Mouse (Mus musculus): Measurements from ENCODE around the gene Opn4. TPM values are rescaled to one million over a fixed set of nuclear protein-coding genes. Genes with fewer than 3 reads are reported as not detected.

Gene Opn4
- total and polyA plus RNA-seq, 3 experiments, result not detected

GRCm38 (mm10) chr14:34595596-34596255, 4.2 kb downstream of the Opn4 start:
- no peak for DNase-seq (ENCODE audit: low read depth, low spot score)
- H3K27ac ChIP-seq (ENCODE audit: control insufficient read depth, low read depth, low read length), result no peak overlapping the region
- H3K79me2 ChIP-seq (ENCODE audit: control insufficient read depth, insufficient read depth, low read length, poor library complexity), result no peaks in the 10 kb centered on the region
- peaks cover 0 to 2% of the 10 kb centered on the region in 2 experiments; a peak in 1 of 4 replicates for H3K27me3 ChIP-seq (ENCODE audit: control insufficient read depth in 1 of 2, insufficient read depth in 2 of 2, low read length in 2 of 2)
- no peak for TF ChIP-seq EP300 (IDR thresholded peaks at IDR 0.05; ENCODE audit: low read depth in 1 of 2, low read length in 2 of 2)
- TF ChIP-seq RCOR1 (IDR thresholded peaks at IDR 0.05; ENCODE audit: low read depth, low read length), result no peak
- no peak for TF ChIP-seq BHLHE40 (IDR thresholded peaks at IDR 0.05; ENCODE audit: borderline replicate concordance, low read depth, low read length)
- no peak for TF ChIP-seq CTCF (IDR thresholded peaks at IDR 0.05 in 2 of 3, conservative IDR thresholded peaks at IDR 0.05 in 1 of 3; ENCODE audit: control insufficient read depth in 1 of 3, insufficient read depth in 1 of 3, low read depth in 2 of 3, low read length in 3 of 3, poor library complexity in 1 of 3, severe bottlenecking in 1 of 3)
- TF ChIP-seq TCF12 (IDR thresholded peaks at IDR 0.05; ENCODE audit: low read depth, low read length), result no peak
- no peak for TF ChIP-seq ETS1 (IDR thresholded peaks at IDR 0.05; ENCODE audit: low read depth, low read length)
- TF ChIP-seq MXI1 (IDR thresholded peaks at IDR 0.05; ENCODE audit: low read depth, low read length), result no peak
- no peak for TF ChIP-seq POLR2AphosphoS2 (IDR thresholded peaks at IDR 0.05; ENCODE audit: low read length)
- no peak for TF ChIP-seq MYC (IDR thresholded peaks at IDR 0.05; ENCODE audit: low read depth, low read length)
- no peak for TF ChIP-seq NRF1 (IDR thresholded peaks at IDR 0.05; ENCODE audit: insufficient read depth, low read depth, low read length, poor library complexity, severe bottlenecking)
- no peak for TF ChIP-seq ZC3H11A (IDR thresholded peaks at IDR 0.05; ENCODE audit: low read depth, low read length)
- no peak for TF ChIP-seq SIN3A (IDR thresholded peaks at IDR 0.05; ENCODE audit: low read length)
- TF ChIP-seq MYB (IDR thresholded peaks at IDR 0.05; ENCODE audit: low read depth, low read length), result no peak
- TF ChIP-seq ZMIZ1 (IDR thresholded peaks at IDR 0.05; ENCODE audit: low read depth, low read length), result no peak
- no peak for TF ChIP-seq TBP (IDR thresholded peaks at IDR 0.05; ENCODE audit: low read depth, low read length)
- no peak for TF ChIP-seq GATA1 (IDR thresholded peaks at IDR 0.05; ENCODE audit: low read depth, low read length)
- no peak for TF ChIP-seq HCFC1 (IDR thresholded peaks at IDR 0.05; ENCODE audit: low read depth, low read length)
- TF ChIP-seq E2F4 (IDR thresholded peaks at IDR 0.05; ENCODE audit: borderline replicate concordance, low read depth, low read length), result no peak
- TF ChIP-seq GABPA (IDR thresholded peaks at IDR 0.05; ENCODE audit: low read depth, low read length), result no peak
- no peaks in the 10 kb centered on the region for H3K9me3 ChIP-seq (replicated peaks; ENCODE audit: insufficient read depth, low read length)
- no peak overlapping the region for H3K9ac ChIP-seq (ENCODE audit: control insufficient read depth, low read depth, low read length, poor library complexity, severe bottlenecking)
- H3K36me3 ChIP-seq (ENCODE audit: control insufficient read depth in 1 of 2, insufficient read depth in 2 of 2, low read length in 2 of 2), result no peaks in the 10 kb centered on the region
- H3K4me1 ChIP-seq (ENCODE audit: control insufficient read depth in 1 of 2, insufficient read depth in 2 of 2, low read length in 2 of 2), result no peaks in the 10 kb centered on the region
- no peak overlapping the region for H3K4me3 ChIP-seq (ENCODE audit: control insufficient read depth in 1 of 2, insufficient read depth in 1 of 2, low read depth in 2 of 2, low read length in 2 of 2)

Measured in MEL (cell line).